Mouse (Mus musculus): ENCODE measurements around the gene Nmrk1.

GRCm38 (mm10) chr19:18658473-18658872 is 26.7 kb downstream of the Nmrk1 start:
- TF ChIP-seq GATA1 (IDR thresholded peaks at IDR 0.05; ENCODE audit: borderline replicate concordance, low read length) (no peak), FLI1 (IDR thresholded peaks at IDR 0.05; ENCODE audit: low read length) (no peak)
